Mouse (Mus musculus) CH12.LX (cell line): ENCODE data around the gene Plod3. TPM values are rescaled to one million over a fixed set of nuclear protein-coding genes. Genes with fewer than 3 reads are reported as not detected.

Source experiments
- DNase-seq: peaks from one replicate; pipeline ENCODE4 v3.0.0-alpha.2; 2013; ENCODE audit errors: extremely low read depth
- H3K27ac ChIP-seq: 2 replicates; pipeline ENCODE4 v1.5.1; 2012; ENCODE audit warnings: low read depth, mild to moderate bottlenecking, control low read depth, moderate library complexity; ENCODE audit not compliant: insufficient read depth
- H3K27me3 ChIP-seq: replicated peaks from 2 replicates; pipeline ENCODE3; 2012; ENCODE audit warnings: inconsistent platforms
- H3K36me3 ChIP-seq, 2 experiments: replicated peaks in 1 of 2; 2 replicates each; pipeline versions ENCODE3 to v1.6.1; 2012; ENCODE audit warnings: inconsistent platforms in 1 of 2, low read length in 1 of 2, mild to moderate bottlenecking in 1 of 2, mixed read lengths in 1 of 2, moderate library complexity in 1 of 2; ENCODE audit not compliant: control insufficient read depth in 1 of 2, insufficient read depth in 1 of 2
- H3K4me1 ChIP-seq, 2 experiments: 2 replicates each; pipeline ENCODE4 v1.6.1; 2012; ENCODE audit warnings: inconsistent platforms in 1 of 2, moderate library complexity in 1 of 2; ENCODE audit not compliant: insufficient read depth in 2 of 2, control insufficient read depth in 1 of 2
- H3K4me2 ChIP-seq: 2 replicates; pipeline ENCODE4 v1.6.1; 2012; ENCODE audit warnings: low read depth, mild to moderate bottlenecking, control low read depth; ENCODE audit not compliant: poor library complexity, insufficient read depth, severe bottlenecking
- H3K4me3 ChIP-seq, 3 experiments: fragments of 150-350 bp in 1 of 3; sonication (generic) in 1 of 3; replicated peaks in 1 of 3; 2 replicates each; pipeline versions ENCODE3 to v1.5.1; 2011 to 2012; ENCODE audit warnings: low read depth in 2 of 3, low read length in 2 of 3, mild to moderate bottlenecking in 2 of 3, moderate library complexity in 2 of 3, control low read depth in 1 of 3, improper control_type of control experiment in 1 of 3, inconsistent platforms in 1 of 3, mixed read lengths in 1 of 3; ENCODE audit not compliant: poor library complexity in 1 of 3
- H3K79me2 ChIP-seq: replicated peaks from 2 replicates; pipeline ENCODE4 v1.6.1; 2012; ENCODE audit warnings: mild to moderate bottlenecking, moderate library complexity; ENCODE audit not compliant: control insufficient read depth, poor library complexity, insufficient read depth, severe bottlenecking; ENCODE audit errors: extremely low read depth
- H3K9ac ChIP-seq: 2 replicates; pipeline ENCODE4 v1.6.1; 2012; ENCODE audit warnings: low read depth, mild to moderate bottlenecking, control low read depth, moderate library complexity; ENCODE audit not compliant: insufficient read depth
- H3K9me3 ChIP-seq: replicated peaks from 2 replicates; pipeline ENCODE3; 2012; ENCODE audit warnings: low read length, inconsistent platforms, mixed read lengths
- CHD1 ChIP-seq: IDR thresholded peaks from 2 replicates; pipeline ENCODE4 v1.6.1; 2012; ENCODE audit warnings: low read depth, low read length, improper control_type of control experiment, inconsistent platforms
- CHD2 ChIP-seq: IDR thresholded peaks from 2 replicates; pipeline ENCODE4 v1.6.1; 2011; ENCODE audit warnings: low read length, improper control_type of control experiment
- E2F4 ChIP-seq: IDR thresholded peaks from 2 replicates; pipeline ENCODE4 v1.6.1; 2011; ENCODE audit warnings: low read depth, low read length, improper control_type of control experiment; ENCODE audit not compliant: insufficient replicate concordance
- EP300 ChIP-seq: IDR thresholded peaks from 2 replicates; pipeline ENCODE4 v1.6.1; 2011; ENCODE audit warnings: low read length, improper control_type of control experiment
- ETS1 ChIP-seq: conservative IDR thresholded peaks from 2 replicates; pipeline ENCODE4 v1.6.1; 2012; ENCODE audit warnings: low read depth, mild to moderate bottlenecking, inconsistent platforms, low read length, improper control_type of control experiment, moderate library complexity
- GABPA ChIP-seq: IDR thresholded peaks from 2 replicates; pipeline ENCODE4 v1.6.1; 2012; ENCODE audit warnings: low read depth, low read length, improper control_type of control experiment, inconsistent platforms; ENCODE audit not compliant: insufficient replicate concordance
- HCFC1 ChIP-seq: IDR thresholded peaks from 2 replicates; pipeline ENCODE4 v1.6.1; 2012; ENCODE audit warnings: low read depth, mild to moderate bottlenecking, inconsistent platforms, low read length, improper control_type of control experiment
- IRF4 ChIP-seq: IDR thresholded peaks from 2 replicates; pipeline ENCODE4 v1.6.1; 2014; ENCODE audit warnings: low read depth, mild to moderate bottlenecking, inconsistent platforms, low read length, improper control_type of control experiment
- JUND ChIP-seq: conservative IDR thresholded peaks from 2 replicates; pipeline ENCODE4 v1.6.1; 2011; ENCODE audit warnings: low read depth, low read length, improper control_type of control experiment
- KAT2A ChIP-seq: IDR thresholded peaks from 2 replicates; pipeline ENCODE4 v1.6.1; 2012; ENCODE audit warnings: low read length, improper control_type of control experiment, inconsistent platforms; ENCODE audit not compliant: insufficient replicate concordance
- MAFK ChIP-seq: IDR thresholded peaks from 2 replicates; pipeline ENCODE4 v1.6.1; 2011; ENCODE audit warnings: low read length, improper control_type of control experiment; ENCODE audit not compliant: insufficient replicate concordance
- MAZ ChIP-seq: IDR thresholded peaks from 2 replicates; pipeline ENCODE4 v1.6.1; 2012; ENCODE audit warnings: low read depth, mild to moderate bottlenecking, inconsistent platforms, low read length, improper control_type of control experiment, moderate library complexity
- MEF2A ChIP-seq: IDR thresholded peaks from 2 replicates; pipeline ENCODE4 v1.6.1; 2014; ENCODE audit warnings: low read depth, mild to moderate bottlenecking, inconsistent platforms, low read length, improper control_type of control experiment, borderline replicate concordance
- MYC ChIP-seq: IDR thresholded peaks from 2 replicates; pipeline ENCODE4 v1.6.1; 2011; ENCODE audit warnings: low read depth, mild to moderate bottlenecking, improper control_type of control experiment, low read length
- NELFE ChIP-seq: IDR thresholded peaks from 2 replicates; pipeline ENCODE4 v1.6.1; 2011; ENCODE audit warnings: low read depth, low read length, improper control_type of control experiment
- PAX5 ChIP-seq: IDR thresholded peaks from 2 replicates; pipeline ENCODE4 v1.6.1; 2012; ENCODE audit warnings: low read length, inconsistent platforms, mixed read lengths
- POLR2A ChIP-seq: IDR thresholded peaks from 2 replicates; pipeline ENCODE4 v1.6.1; 2011; ENCODE audit warnings: low read depth, mild to moderate bottlenecking, improper control_type of control experiment, low read length
- POLR2AphosphoS2 ChIP-seq: IDR thresholded peaks from 2 replicates; pipeline ENCODE4 v1.6.1; 2011; ENCODE audit warnings: low read depth, low read length, improper control_type of control experiment
- RCOR1 ChIP-seq: conservative IDR thresholded peaks from 2 replicates; pipeline ENCODE4 v1.6.1; 2012; ENCODE audit warnings: low read depth, mild to moderate bottlenecking, inconsistent platforms, low read length, improper control_type of control experiment
- SMC3 ChIP-seq: IDR thresholded peaks from 2 replicates; pipeline ENCODE4 v1.6.1; 2011; ENCODE audit warnings: low read depth, low read length, improper control_type of control experiment
- TBP ChIP-seq: conservative IDR thresholded peaks from 2 replicates; pipeline ENCODE4 v1.6.1; 2011; ENCODE audit warnings: low read depth, low read length, improper control_type of control experiment
- UBTF ChIP-seq: IDR thresholded peaks from 2 replicates; pipeline ENCODE4 v1.6.1; 2012; ENCODE audit warnings: low read depth, mild to moderate bottlenecking, inconsistent platforms, low read length, improper control_type of control experiment, moderate library complexity
- USF1 ChIP-seq: IDR thresholded peaks from 2 replicates; pipeline ENCODE4 v1.6.1; 2014; ENCODE audit warnings: low read depth, mild to moderate bottlenecking, inconsistent platforms, low read length, improper control_type of control experiment
- ZC3H11A ChIP-seq: IDR thresholded peaks from 2 replicates; pipeline ENCODE4 v1.6.1; 2012; ENCODE audit warnings: low read depth, mild to moderate bottlenecking, inconsistent platforms, low read length, improper control_type of control experiment
- ZKSCAN1 ChIP-seq: IDR thresholded peaks from 2 replicates; pipeline ENCODE4 v1.6.1; 2012; ENCODE audit warnings: low read depth, inconsistent platforms, low read length, improper control_type of control experiment, borderline replicate concordance
- dilution Hi-C: fragments of 300-500 bp; cut with MboI; formaldehyde crosslinking; loops from 2 replicates; pipeline ENCODE4 v1.14.3; 2020; ENCODE audit warnings: low sequenced_read_pairs; ENCODE audit not compliant: extremely low pct_unique_long_range_greater_than_20kb, extremely low pct_ligation_motif_present
- in situ Hi-C: fragments of 300-500 bp; cut with MboI; formaldehyde crosslinking; loops from 3 replicates; pipeline ENCODE4 v1.14.3; 2019; ENCODE audit warnings: low sequenced_read_pairs, low pct_ligation_motif_present, low pct_unique_long_range_greater_than_20kb, mixed read lengths
- polyA plus RNA-seq: library from polyadenylated mRNA; unstranded; fragments of >175 nt; gene quantifications from 2 replicates; pipeline ENCODE4 v1.2.1, GENCODE M21; 2012; ENCODE audit warnings: low read depth; ENCODE audit not compliant: insufficient read length
- total RNA-seq, 2 experiments: library from RNA; depleted of rRNA; stranded (reverse); fragments of 300-350 nt in 1 of 2; fragments of >200 nt in 1 of 2; gene quantifications; 2 replicates each; pipeline ENCODE4 v1.2.3; 2012 to 2014

Plod3 gene
- total and polyA plus RNA-seq, 3 experiments = 8.8 to 45.2 (median 23.6) TPM

- in situ Hi-C loops = no loop called here
- peak overlapping the region; percentile 78; the same call in 1 of the 2 replicates for H3K4me2 ChIP-seq
- no peak overlapping the region for H3K4me3 ChIP-seq
- peaks cover 44 to 67% of the 10 kb centered on the region in 2 experiments for H3K36me3 ChIP-seq
- H3K9me3 ChIP-seq = no peaks in the 10 kb centered on the region
- H3K9ac ChIP-seq = no peak overlapping the region
- H3K27ac ChIP-seq = no peak overlapping the region
- peaks cover 5 to 19% of the 10 kb centered on the region in 2 experiments; a peak in 2 of 4 replicates for H3K4me1 ChIP-seq
- no peak for DNase-seq
- TF ChIP-seq MEF2A (no peak), MYC (no peak), RCOR1 (no peak), ETS1 (no peak), CHD1 (no peak), TBP (no peak), ZC3H11A (no peak), EP300 (no peak), USF1 (no peak), MAFK (no peak), NELFE (no peak), IRF4 (no peak)
- peaks cover 2% of the 10 kb centered on the region; the same call in 1 of the 2 replicates for H3K79me2 ChIP-seq
- dilution Hi-C loops = no loop called here
- H3K27me3 ChIP-seq = no peaks in the 10 kb centered on the region
These were observed 1.6 kb downstream of the Plod3 start for GRCm38 (mm10) chr5:136988420-136988819.

GRCm38 (mm10) chr5:136989801-136990200 lies 3.0 kb downstream of the Plod3 start:
- Histone ChIP-seq H3K9me3 (no peaks in the 10 kb centered on the region), H3K4me1 (peaks cover 5 to 19% of the 10 kb centered on the region in 2 experiments; a peak in 2 of 4 replicates), H3K4me2 (no peak overlapping the region), H3K27ac (no peak overlapping the region), H3K9ac (no peak overlapping the region), H3K36me3 (peaks cover 41 to 67% of the 10 kb centered on the region in 2 experiments), H3K4me3 (no peak overlapping the region), H3K27me3 (no peaks in the 10 kb centered on the region), H3K79me2 (peaks cover 2% of the 10 kb centered on the region; the same call in 1 of the 2 replicates)
- no peak for TF ChIP-seq EP300
- no peak for TF ChIP-seq JUND
- no peak for TF ChIP-seq E2F4
- no peak for TF ChIP-seq ETS1
- no peak for TF ChIP-seq GABPA
- no peak for TF ChIP-seq ZKSCAN1
- no peak for TF ChIP-seq KAT2A
- TF ChIP-seq POLR2AphosphoS2 = no peak
- TF ChIP-seq MAFK = no peak
- no peak for TF ChIP-seq CHD2
- no peak for TF ChIP-seq ZC3H11A
- no peak for TF ChIP-seq USF1
- TF ChIP-seq PAX5 = no peak
- TF ChIP-seq UBTF = no peak
- TF ChIP-seq SMC3 = no peak
- TF ChIP-seq POLR2A = no peak
- TF ChIP-seq HCFC1 = no peak
- no peak for TF ChIP-seq MAZ
- dilution Hi-C loops (no loop called here), in situ Hi-C loops (no loop called here)
- no peak for DNase-seq
